Mouse (Mus musculus): ENCODE measurements around the gene Hspbp1.

The Hspbp1 gene

DNA sequence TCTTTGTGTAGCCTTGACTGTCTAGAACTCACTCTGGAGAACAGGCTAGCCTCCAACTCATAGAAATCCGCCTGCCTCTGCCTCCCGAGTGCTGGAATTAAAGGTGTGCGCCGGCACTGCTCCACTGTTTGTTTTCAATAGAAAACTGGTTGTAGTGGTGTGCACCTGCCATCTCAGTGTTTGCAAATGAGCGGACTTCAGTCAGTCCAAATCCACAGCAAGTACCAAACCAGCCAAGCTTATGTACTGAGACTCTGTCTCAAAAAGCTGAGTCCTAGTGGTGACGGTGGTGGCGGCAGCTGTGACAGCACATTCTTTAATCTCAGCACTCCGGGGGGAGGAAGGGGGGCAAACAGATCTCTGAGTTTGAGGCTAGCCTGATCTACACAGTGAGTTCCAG is 16.4 kb downstream of the Hspbp1 start:
- in situ Hi-C loops (cut with MseI, MboI), result no loop called here

- in situ Hi-C loops (cut with MseI, MboI), result no loop called here
Measured at GRCm38 (mm10) chr7:4666871-4667270, 18.0 kb downstream of the Hspbp1 start.

DNA sequence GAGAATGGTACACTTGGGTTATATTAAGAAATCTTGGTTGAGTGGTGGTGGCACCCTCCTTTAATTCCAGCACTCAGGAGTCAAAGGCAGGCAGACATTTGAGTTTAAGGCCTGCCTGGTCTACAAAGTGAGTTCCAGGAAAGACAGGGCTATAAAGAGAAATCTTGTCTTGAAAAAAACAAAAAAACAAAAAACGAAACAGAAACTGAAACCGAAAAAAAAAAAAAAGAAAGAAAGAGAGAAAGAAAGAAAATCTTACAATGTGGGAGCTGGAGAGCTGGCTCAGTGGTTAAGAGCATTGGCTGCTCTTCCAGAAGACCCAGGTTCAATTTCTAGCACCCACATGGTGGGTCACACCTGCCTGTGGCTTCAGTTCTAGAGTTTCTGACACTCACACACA is 21.1 kb downstream of the Hspbp1 start:
- in situ Hi-C loops (cut with MseI, MboI), result no loop called here

- in situ Hi-C loops (cut with MseI, MboI), result no loop called here
Measured at GRCm38 (mm10) chr7:4663179-4663578, 21.7 kb downstream of the Hspbp1 start.

DNA sequence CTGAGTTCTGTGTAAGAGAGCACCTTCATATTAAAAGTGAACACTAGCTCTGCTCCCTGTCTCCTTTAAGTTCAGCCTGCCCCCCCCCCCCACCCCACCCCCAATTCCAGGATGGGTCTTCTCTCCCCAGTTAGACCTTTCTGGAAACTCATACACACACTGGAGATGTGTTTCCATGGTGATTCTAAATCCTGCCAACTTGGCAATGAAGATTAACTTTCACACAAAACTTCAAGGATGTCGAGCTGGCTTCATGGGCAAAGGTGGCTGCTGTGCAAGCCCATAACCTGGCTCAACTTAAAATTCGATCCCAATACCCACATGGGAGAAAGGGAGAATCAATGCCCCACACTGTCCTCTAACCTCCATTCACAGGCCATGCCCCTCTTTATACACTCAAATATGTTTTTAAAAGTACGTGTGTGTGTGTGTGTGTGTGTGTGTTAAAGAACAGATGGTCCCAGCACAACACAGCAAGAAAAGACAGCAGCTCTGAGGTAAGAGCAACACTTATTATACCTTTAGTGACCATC is 24.9 kb downstream of the Hspbp1 start:
- in situ Hi-C loops (cut with MseI, MboI), result no loop called here

DNA sequence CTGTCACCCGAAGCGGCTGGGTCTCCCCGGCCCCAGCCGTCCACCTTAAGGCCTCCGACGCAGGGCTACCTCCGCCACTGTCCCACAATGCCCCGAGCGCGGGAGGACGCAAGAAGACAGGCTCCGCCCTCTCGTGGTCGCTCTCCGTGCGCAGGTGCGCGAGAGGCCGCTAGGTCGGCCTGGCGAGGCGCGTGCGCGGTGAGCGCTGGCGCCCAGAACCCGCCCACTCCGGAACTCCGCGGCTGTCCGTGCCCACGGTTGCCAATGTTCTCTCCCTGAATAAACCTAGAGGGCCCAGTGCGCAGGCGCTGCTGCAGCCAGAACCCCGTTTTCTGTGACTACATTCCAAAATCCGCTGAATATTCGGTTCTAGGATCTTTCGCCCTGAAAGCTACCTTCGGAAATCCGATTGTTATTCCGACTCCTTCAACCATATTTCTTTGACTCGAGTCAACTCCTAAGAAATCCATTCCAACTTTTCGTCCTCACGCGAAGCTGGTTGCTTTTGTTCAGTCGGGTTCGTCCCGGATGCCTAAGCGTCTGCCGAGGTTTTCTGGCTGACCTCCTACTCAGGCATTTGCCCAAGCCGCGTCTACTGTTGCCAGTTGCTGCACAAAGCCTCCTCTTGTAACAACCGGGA is 25.8 kb downstream of the Hspbp1 start, which contains the start of gene Ppp6r1:
Gene Ppp6r1, minus strand, starts transcription at position 108 of the 640 bp plus-strand sequence.
- in situ Hi-C loops (cut with MseI, MboI), result no loop called here

GRCm38 (mm10) chr7:4658128-4658907 is 26.6 kb downstream of the Hspbp1 start:
- in situ Hi-C loops (cut with MseI, MboI), result no loop called here

DNA sequence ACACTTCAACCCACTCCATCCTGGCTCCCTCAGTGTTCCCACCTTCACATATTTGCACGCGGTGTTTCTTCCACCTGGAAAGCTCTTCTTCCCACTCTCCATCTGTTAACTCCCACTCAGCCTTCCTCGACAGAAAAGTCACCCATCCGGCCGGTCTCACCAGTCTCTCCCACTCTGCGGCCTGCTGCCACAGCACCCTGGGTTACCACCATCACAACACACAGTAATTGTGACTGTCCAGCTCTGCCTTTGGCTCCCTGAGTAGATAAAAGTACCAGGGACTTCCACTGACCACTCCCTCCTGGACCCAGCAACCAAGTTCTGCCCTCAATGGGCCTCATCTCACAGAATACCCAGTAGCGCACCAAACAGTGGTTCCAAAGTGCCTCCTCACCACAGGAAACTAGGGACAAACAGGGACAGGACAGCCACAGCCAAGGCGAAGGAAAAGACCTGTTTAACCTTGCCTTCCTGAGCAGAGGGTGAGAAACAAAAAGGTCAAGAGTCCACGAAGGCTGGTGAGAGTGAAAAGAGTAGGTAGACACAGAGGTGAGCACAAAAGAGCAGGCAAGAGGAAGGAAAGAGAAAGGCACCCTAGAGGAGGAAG is 27.2 kb downstream of the Hspbp1 start:
- in situ Hi-C loops (cut with MseI, MboI), result no loop called here

GRCm38 (mm10) chr7:4656818-4657217 is 28.1 kb downstream of the Hspbp1 start:
- in situ Hi-C loops (cut with MseI, MboI), result no loop called here

DNA sequence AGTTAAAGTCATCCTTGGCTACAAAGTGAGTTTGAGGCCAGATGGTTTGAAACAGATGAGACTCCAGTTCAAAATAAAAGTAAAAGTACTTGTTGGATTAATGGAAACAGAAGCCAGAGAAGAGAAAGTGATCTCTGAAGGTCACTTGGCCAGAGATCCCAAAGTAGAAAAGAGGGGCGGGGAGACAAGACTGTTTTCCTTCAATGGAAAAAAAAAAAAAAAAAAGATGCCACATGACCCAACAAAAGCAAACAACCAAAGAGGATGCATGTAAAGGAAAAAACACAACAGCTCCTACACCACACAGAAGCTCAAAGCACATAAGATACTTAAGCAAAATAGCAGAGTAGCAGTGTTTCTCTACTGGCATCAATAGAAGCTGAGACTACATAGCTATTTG is 29.0 kb downstream of the Hspbp1 start:
- in situ Hi-C loops (cut with MseI, MboI), result no loop called here

GRCm38 (mm10) chr7:4655393-4655792 is 29.5 kb downstream of the Hspbp1 start:
- in situ Hi-C loops (cut with MseI, MboI), result no loop called here

- in situ Hi-C loops (cut with MseI, MboI), result no loop called here
Measured at GRCm38 (mm10) chr7:4654221-4654620, 30.6 kb downstream of the Hspbp1 start.

DNA sequence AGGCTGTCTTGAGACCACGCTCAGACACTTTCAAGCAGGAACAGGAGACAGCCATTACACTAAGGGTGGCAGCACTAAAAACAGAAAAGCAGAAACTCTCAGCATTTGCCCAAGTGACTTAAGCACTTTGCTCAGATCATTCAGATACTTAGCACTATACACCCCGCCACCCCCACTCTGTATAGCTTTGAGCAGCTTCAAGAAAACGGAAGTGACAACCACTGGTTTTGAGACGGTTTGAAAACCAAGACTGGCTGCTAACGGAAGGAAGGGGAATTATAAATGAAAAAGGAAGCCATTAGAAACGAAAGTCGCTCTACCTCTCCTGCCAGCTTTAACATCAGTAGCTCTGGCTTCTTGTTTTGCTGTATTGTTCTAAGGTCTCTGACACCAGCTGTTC is 31.1 kb downstream of the Hspbp1 start:
- in situ Hi-C loops (cut with MseI, MboI), result no loop called here

GRCm38 (mm10) chr7:4653351-4653750 is 31.5 kb downstream of the Hspbp1 start:
- in situ Hi-C loops (cut with MseI, MboI), result no loop called here

DNA sequence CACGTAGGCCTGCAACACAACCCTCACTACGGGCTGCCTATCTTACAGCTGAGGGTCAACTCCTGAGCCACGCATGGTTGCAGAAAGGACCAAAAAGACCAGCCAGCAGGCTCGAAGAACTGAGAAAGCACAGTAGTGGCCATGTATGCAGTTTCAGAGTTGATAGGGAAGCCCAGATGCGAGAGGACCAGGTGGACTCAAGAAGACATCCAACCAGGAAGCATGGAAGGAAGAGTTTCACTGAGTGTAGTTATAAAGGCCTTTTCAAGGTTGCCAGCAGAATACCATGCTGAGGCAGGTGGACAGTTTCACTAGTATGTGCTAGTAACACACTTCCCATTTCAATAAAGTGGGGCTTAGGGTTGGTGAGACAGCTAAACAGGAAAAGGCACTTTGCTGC is 32.1 kb downstream of the Hspbp1 start:
- in situ Hi-C loops (cut with MseI, MboI), result no loop called here

GRCm38 (mm10) chr7:4651581-4651980 is 33.3 kb downstream of the Hspbp1 start:
- in situ Hi-C loops (cut with MseI, MboI), result no loop called here

DNA sequence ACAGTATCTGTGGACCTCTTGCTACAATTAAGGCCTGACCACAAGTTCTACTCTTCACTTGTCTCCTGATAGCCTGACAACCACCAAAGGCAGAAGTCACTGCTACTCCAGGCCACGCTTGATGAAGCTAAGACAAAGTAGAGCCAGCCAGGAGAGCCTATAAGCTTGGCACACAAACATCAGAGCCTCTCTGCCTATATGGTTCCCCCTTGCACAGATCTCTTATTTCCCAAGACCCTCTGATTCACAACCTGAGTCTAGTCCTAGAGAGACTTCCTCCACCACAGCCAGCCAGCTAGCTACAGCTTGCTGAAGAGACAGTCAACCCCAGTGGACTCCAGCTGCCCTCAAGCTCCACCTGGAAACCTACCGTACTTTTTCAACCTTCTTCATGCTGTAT is 36.9 kb downstream of the Hspbp1 start:
- in situ Hi-C loops (cut with MseI, MboI), result no loop called here

DNA sequence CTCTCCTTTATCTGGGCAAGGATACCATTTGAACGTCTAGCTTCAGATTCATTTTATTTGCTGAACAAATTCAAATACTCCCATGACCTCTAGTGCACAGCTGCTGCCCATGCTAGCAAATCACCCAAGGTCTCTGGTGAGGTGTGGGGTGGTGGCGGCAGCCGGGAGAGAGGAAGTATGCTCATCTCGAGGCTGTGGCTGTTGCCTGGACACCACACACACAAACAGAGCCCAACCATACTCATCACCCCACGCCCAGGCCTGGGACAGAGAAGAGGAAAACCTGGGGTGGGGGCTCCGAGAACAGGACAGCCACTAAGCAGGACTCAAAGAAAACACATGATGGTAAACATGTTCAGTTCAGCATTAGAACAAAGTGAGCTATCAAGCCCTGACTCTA is 37.6 kb downstream of the Hspbp1 start:
- in situ Hi-C loops (cut with MseI, MboI), result no loop called here

DNA sequence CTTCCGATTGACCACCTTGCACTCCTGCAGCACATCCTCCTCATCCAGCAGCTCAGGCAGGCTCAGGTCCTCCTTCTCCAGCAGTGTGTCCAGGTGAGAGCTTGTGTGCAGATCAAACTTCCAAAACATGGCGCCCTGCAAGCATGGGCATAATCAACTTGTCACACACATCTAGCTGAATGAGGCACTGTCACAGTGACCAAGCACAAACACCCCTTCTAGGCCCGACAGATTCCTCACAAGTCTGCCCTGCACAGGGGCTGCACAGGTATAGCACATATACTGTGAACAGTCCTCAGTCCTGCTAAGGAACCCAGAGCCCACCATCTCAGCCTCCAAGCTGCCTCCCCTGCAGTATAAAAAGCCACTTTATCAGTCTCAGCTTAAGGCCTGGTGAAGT is 38.1 kb downstream of the Hspbp1 start:
- in situ Hi-C loops (cut with MseI, MboI), result no loop called here

DNA sequence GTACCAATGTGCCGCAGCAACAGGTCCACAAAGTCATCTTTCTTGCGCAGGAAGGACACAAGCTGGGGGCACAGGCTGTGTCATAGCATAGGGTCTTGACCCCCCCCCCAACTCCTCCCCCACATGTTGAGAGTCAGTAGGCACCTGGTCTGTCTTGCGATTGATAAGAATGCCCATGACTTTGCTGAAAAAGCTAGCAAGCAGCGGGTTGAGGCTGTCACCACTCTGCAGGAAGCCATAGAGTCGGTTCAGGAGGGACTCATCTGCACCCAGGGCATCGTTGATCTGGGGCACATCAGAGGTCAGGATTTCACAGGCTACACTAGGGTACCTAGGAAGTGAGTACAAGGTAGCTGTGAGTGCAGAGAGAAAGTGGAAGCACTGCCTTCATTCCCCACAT is 41.6 kb downstream of the Hspbp1 start:
- in situ Hi-C loops (cut with MseI, MboI), result no loop called here

- in situ Hi-C loops (cut with MseI, MboI), result no loop called here
Measured at GRCm38 (mm10) chr7:4641956-4642355, 42.9 kb downstream of the Hspbp1 start.

DNA sequence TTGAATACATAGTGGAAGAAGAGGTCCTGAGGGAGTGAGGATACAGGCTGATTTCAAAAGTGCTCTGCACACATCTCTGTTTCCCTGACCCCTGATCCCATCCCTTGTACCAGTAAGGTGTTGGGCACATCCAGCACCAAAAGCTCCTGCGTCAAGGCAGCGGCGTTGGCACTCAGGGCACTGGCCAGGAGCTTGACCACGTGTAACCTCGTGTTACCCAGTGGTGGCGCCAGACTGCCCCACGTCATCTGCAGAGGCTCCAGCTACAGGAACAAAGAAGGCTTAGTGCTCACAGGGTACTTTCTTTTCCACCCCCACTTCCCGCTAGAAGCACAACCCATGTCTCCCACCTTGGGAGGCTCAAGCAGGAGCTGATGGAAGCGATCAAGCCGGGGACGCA is 43.7 kb downstream of the Hspbp1 start:
- in situ Hi-C loops (cut with MseI, MboI), result no loop called here

GRCm38 (mm10) chr7:4636179-4636578 is 48.7 kb downstream of the Hspbp1 start:
- in situ Hi-C loops (cut with MseI, MboI), result no loop called here

Data from mouse trophoblast stem cell (cell line).